18 mouse cellular contexts compared by ENCODE assay signal in the genomic region with DNA sequence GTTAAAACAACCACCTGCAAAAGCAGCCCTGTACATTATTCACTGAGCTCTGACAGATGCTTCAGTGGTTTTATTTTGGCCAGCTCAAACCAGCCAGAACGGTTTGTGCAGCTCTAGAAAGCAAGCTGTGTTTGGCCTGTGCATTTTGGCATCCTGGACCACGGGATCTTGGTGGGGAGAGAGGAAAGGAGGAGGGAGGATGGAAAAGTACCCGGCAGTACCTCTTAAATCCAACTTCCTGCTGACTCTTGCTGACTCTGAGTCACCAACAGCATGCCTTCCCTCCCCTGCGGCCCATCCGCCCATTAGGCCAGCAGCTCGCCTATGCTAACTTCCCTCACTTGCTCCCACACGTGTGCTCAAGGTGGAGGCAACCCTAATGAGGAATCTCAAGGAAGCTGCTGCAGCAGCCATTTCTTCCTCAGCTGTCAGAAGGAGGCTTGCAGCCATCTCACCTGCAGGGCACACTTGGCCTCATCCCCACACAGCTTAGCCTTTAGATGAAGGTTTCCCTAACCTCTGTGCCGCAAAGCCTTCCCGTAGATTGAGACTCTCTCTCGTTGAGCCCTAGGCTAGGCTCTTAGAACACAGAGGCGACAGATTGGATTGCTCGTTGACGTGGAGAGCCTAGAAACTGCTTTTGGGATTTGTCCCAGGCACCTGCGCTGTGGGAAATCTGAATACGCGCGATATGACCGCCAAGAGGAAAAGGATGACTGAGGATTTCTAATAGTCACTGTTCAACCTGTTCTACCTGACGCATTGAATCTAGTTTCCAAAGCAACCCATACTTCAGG.
A peak's percentile ranks its signal among the peaks of the same experiment; 100 is the strongest.
DNase-seq lines count a peak whose midpoint lies in the region; ATAC-seq and TF ChIP-seq lines count a peak whose summit lies in the region.
"Had no signal": no experiment of that assay in that cellular context is flagged by ENCODE, and none has a peak within 500 bp of the region (broad histone marks: within the 10 kb centered on the region; RNA-seq: fewer than 3 reads in every experiment).

No protein-coding gene starts in this region.

- intact Hi-C loops in heart, postnatal 36 days (cut with DNase I), result no loop called here

- DNase-seq in kidney, postnatal 0 days (ENCODE audit: low spot score), result peak; percentile 35
- DNase-seq in kidney, adult 8-10 months, result no peak
- DNase-seq in 3134 (ENCODE audit: extremely low read depth, insufficient read length, low spot score) (peak; percentile 53), R1 (ENCODE audit: low read depth, low spot score) (peak; percentile 2)
- peak; percentile 8 to 18 for DNase-seq in cerebellum, postnatal 10 days
- DNase-seq in thymus, postnatal 25 days, result no peak
- no peak for DNase-seq in heart, postnatal 36 days
- DNase-seq: adrenal gland, adult 8-10 months; forebrain, postnatal 0 days; gastrocnemius, postnatal 25 days; lung, adult 18-20 months had no signal

- no peaks in the 10 kb centered on the region for H3K36me3 ChIP-seq in kidney, postnatal 0 days (ENCODE audit: insufficient read depth, low read length)
- H3K36me3 ChIP-seq: heart, embryonic 12.5 days; hindbrain, embryonic 12.5 days had no signal

- H3K9ac ChIP-seq in kidney, postnatal 0 days (ENCODE audit: low read depth, low read length), result no peak overlapping the region
- H3K9ac ChIP-seq: forebrain, postnatal 0 days; heart, embryonic 12.5 days; hindbrain, embryonic 12.5 days had no signal

- no peak overlapping the region for H3K27ac ChIP-seq in kidney, postnatal 0 days
- H3K27ac ChIP-seq: hindbrain, embryonic 12.5 days; left cerebral cortex, adult 2 months; macrophage had no signal

- H3K27me3 ChIP-seq in kidney, postnatal 0 days (ENCODE audit: insufficient read depth, low read length), result no peaks in the 10 kb centered on the region
- H3K27me3 ChIP-seq: heart, embryonic 12.5 days; hindbrain, embryonic 12.5 days had no signal

- H3K4me1 ChIP-seq in kidney, postnatal 0 days (replicated peaks; ENCODE audit: insufficient read depth, low read length), result no peaks in the 10 kb centered on the region
- H3K4me1 ChIP-seq: heart, embryonic 12.5 days; hindbrain, embryonic 12.5 days had no signal

- 69% methylated on average over 19 of the region's 19 CpGs for WGBS in kidney, postnatal 0 days

- no peak overlapping the region for H3K4me3 ChIP-seq in kidney, postnatal 0 days (replicated peaks; ENCODE audit: low read depth, low read length)
- H3K4me3 ChIP-seq: erythroblast, embryonic 14.5 days; heart, embryonic 12.5 days; hindbrain, embryonic 12.5 days; left cerebral cortex, adult 2 months had no signal

- H3K9me3 ChIP-seq in kidney, postnatal 0 days (replicated peaks; ENCODE audit: low read length), result no peaks in the 10 kb centered on the region
- H3K9me3 ChIP-seq: heart, embryonic 12.5 days; hindbrain, embryonic 12.5 days had no signal

- no peak for TF ChIP-seq CTCF in kidney, postnatal 0 days (IDR thresholded peaks at IDR 0.05; ENCODE audit: low read depth)

- ATAC-seq in kidney, postnatal 0 days (replicated peaks; ENCODE audit: low FRiP score, low read depth), result peak; percentile 76; the same call in 1 of the 2 replicates
- ATAC-seq: forebrain, postnatal 0 days; intestine, embryonic 16.5 days; midbrain, embryonic 16.5 days had no signal

- H3K4me2 ChIP-seq in kidney, postnatal 0 days (ENCODE audit: low read length), result no peak overlapping the region
- H3K4me2 ChIP-seq: heart, embryonic 12.5 days; hindbrain, embryonic 12.5 days had no signal

Comparison
In these comparisons a context has a peak if more than half of its experiments do, and no peak if none do; other contexts are left out.
1. DNase-seq: peak in kidney, postnatal 0 days (single experiment), 3134 (single experiment), R1 (single experiment) and cerebellum, postnatal 10 days (2 of 2); none in kidney, adult 8-10 months (0 of 2), thymus, postnatal 25 days (single experiment) and heart, postnatal 36 days (0 of 2).